Mouse (Mus musculus): ENCODE results near the gene Plxnd1.

- TF ChIP-seq CTCF (IDR thresholded peaks at IDR 0.05) (no peak), EP300 (IDR thresholded peaks at IDR 0.05; ENCODE audit: insufficient read depth, low read depth, low read length) (no peak)
Observed at GRCm38 (mm10) chr6:115938798-115939197, 56.0 kb downstream of the Plxnd1 start.

All from heart, adult 2 months (tissue).